Mouse (Mus musculus) intestine, embryonic 16.5 days (tissue): ENCODE results near the gene Trim2. TPM values are rescaled to one million over a fixed set of nuclear protein-coding genes. Genes with fewer than 3 reads are reported as not detected.

Experiments used
- ATAC-seq: fragments of 200-750 bp; cut with Nextera tagmentation; 2 replicates; pipeline ENCODE4 v1.8.0; 2017; ENCODE audit warnings: moderate TSS enrichment, moderate library complexity
- H3K27ac ChIP-seq: fragments of 300-500 bp; sonication (generic); 2 replicates; pipeline ENCODE4 v1.5.1; 2014; ENCODE audit warnings: mild to moderate bottlenecking, low read length
- H3K27me3 ChIP-seq: fragments of 300-500 bp; sonication (generic); replicated peaks from 2 replicates; pipeline ENCODE4 v1.6.1; 2014; ENCODE audit warnings: low read length, control low read depth, mixed read lengths; ENCODE audit not compliant: control insufficient read depth, insufficient read depth
- H3K36me3 ChIP-seq: fragments of 300-500 bp; sonication (generic); 2 replicates; pipeline ENCODE4 v1.6.1; 2014; ENCODE audit warnings: low read length, control low read depth; ENCODE audit not compliant: control insufficient read depth, insufficient read depth
- H3K4me1 ChIP-seq: fragments of 300-500 bp; sonication (generic); 2 replicates; pipeline ENCODE4 v1.6.1; 2014; ENCODE audit warnings: low read length, control low read depth, mixed read lengths; ENCODE audit not compliant: control insufficient read depth, insufficient read depth
- H3K4me2 ChIP-seq: fragments of 300-500 bp; sonication (generic); 2 replicates; pipeline ENCODE4 v1.6.1; 2014; ENCODE audit warnings: low read depth, low read length, control low read depth
- H3K4me3 ChIP-seq: fragments of 300-500 bp; sonication (generic); 2 replicates; pipeline ENCODE4 v1.5.1; 2014; ENCODE audit warnings: mild to moderate bottlenecking, low read length
- H3K9ac ChIP-seq: fragments of 300-500 bp; sonication (generic); 2 replicates; pipeline ENCODE4 v1.6.1; 2014; ENCODE audit warnings: low read depth, low read length
- H3K9me3 ChIP-seq: fragments of 300-500 bp; sonication (generic); 2 replicates; pipeline ENCODE4 v1.6.1; 2016; ENCODE audit warnings: low read length, control low read depth; ENCODE audit not compliant: control insufficient read depth
- WGBS: fragments of 180-500 bp; shearing (Covaris S2); extraction: QIAGEN DNeasy Blood & Tissue Kit; methylation state at CpG from one replicate; pipeline ENCODE4 v1.1.7; 2014; 5-methylcytosine and 5-hydroxymethylcytosine counted together
- polyA plus RNA-seq: library from polyadenylated mRNA; unstranded; fragments of >200 nt; fragmentation: Nextera tagmentation; extraction: Ambion mirVana; gene quantifications from 2 replicates; pipeline ENCODE4 v1.2.1, GENCODE M21; 2015

Gene Trim2
- polyA plus RNA-seq, 1 experiment from 2014 or later: 57.0 TPM

- no peaks in the 10 kb centered on the region for H3K9me3 ChIP-seq
- peak; percentile 72 for ATAC-seq
- peak overlapping the region; percentile 34; the same call in 1 of the 2 replicates for H3K9ac ChIP-seq
- H3K27ac ChIP-seq: 0 out of 2 replicates have a peak overlapping the region, but pooled peaks have one; percentile 23
- peaks cover 8% of the 10 kb centered on the region; the same call in 1 of the 2 replicates for H3K4me1 ChIP-seq
- H3K4me2 ChIP-seq: peak overlapping the region; percentile 70
- no peaks in the 10 kb centered on the region for H3K36me3 ChIP-seq
- H3K27me3 ChIP-seq: no peaks in the 10 kb centered on the region
- H3K4me3 ChIP-seq: peak overlapping the region; percentile 33
- 9% methylated on average over 28 of the region's 28 CpGs for WGBS
These were observed 38.3 kb upstream of the Trim2 start for GRCm38 (mm10) chr3:84344725-84345645.

- no peak overlapping the region for H3K4me3 ChIP-seq
- 90% methylated on average over 9 of the region's 9 CpGs for WGBS
- ATAC-seq: no peak
These were observed 36.4 kb upstream of the Trim2 start for GRCm38 (mm10) chr3:84343101-84343500.

GRCm38 (mm10) chr3:84341811-84342210, 35.1 kb upstream of the Trim2 start:
- WGBS: 75% methylated on average over 7 of the region's 7 CpGs
- no peak for ATAC-seq
- Histone ChIP-seq H3K4me2 (no peak overlapping the region), H3K9ac (no peak overlapping the region), H3K27ac (no peak overlapping the region), H3K4me1 (peaks cover 6% of the 10 kb centered on the region; the same call in 1 of the 2 replicates), H3K9me3 (no peaks in the 10 kb centered on the region), H3K36me3 (no peaks in the 10 kb centered on the region), H3K4me3 (no peak overlapping the region), H3K27me3 (no peaks in the 10 kb centered on the region)

More at GRCm38 (mm10) chr3:84343101-84343500, 36.4 kb upstream of the Trim2 start:
- no peaks in the 10 kb centered on the region for H3K36me3 ChIP-seq
- no peaks in the 10 kb centered on the region for H3K9me3 ChIP-seq
- peaks cover 8% of the 10 kb centered on the region; the same call in 1 of the 2 replicates for H3K4me1 ChIP-seq
- no peak overlapping the region for H3K27ac ChIP-seq
- H3K4me2 ChIP-seq: no peak overlapping the region
- H3K9ac ChIP-seq: no peak overlapping the region
- no peaks in the 10 kb centered on the region for H3K27me3 ChIP-seq

GRCm38 (mm10) chr3:84337585-84337984, 30.9 kb upstream of the Trim2 start:
- Histone ChIP-seq H3K4me1 (peaks cover 11% of the 10 kb centered on the region; the same call in 1 of the 2 replicates), H3K9ac (no peak overlapping the region), H3K36me3 (no peaks in the 10 kb centered on the region), H3K9me3 (no peaks in the 10 kb centered on the region), H3K4me3 (no peak overlapping the region), H3K4me2 (peak overlapping the region; percentile 20; the same call in 1 of the 2 replicates), H3K27ac (no peak overlapping the region), H3K27me3 (no peaks in the 10 kb centered on the region)
- ATAC-seq: peak; percentile 26; the same call in 1 of the 2 replicates
- 40% methylated on average over 10 of the region's 11 CpGs for WGBS

GRCm38 (mm10) chr3:84336342-84336741, 29.7 kb upstream of the Trim2 start:
- Histone ChIP-seq H3K9ac (no peak overlapping the region), H3K4me1 (peaks cover 11% of the 10 kb centered on the region; the same call in 1 of the 2 replicates), H3K36me3 (no peaks in the 10 kb centered on the region), H3K4me2 (no peak overlapping the region), H3K27me3 (no peaks in the 10 kb centered on the region), H3K27ac (no peak overlapping the region), H3K4me3 (no peak overlapping the region), H3K9me3 (no peaks in the 10 kb centered on the region)
- no peak for ATAC-seq
- 87% methylated on average over 12 of the region's 12 CpGs for WGBS

GRCm38 (mm10) chr3:84335421-84336073, 28.9 kb upstream of the Trim2 start:
- Histone ChIP-seq H3K9me3 (no peaks in the 10 kb centered on the region), H3K27me3 (no peaks in the 10 kb centered on the region), H3K9ac (no peak overlapping the region), H3K36me3 (no peaks in the 10 kb centered on the region), H3K27ac (no peak overlapping the region), H3K4me2 (no peak overlapping the region), H3K4me3 (no peak overlapping the region), H3K4me1 (peaks cover 11% of the 10 kb centered on the region; the same call in 1 of the 2 replicates)
- ATAC-seq: no peak
- 47% methylated on average over 8 of the region's 8 CpGs for WGBS

GRCm38 (mm10) chr3:84334771-84335420, 28.2 kb upstream of the Trim2 start:
- ATAC-seq: no peak
- 21% methylated on average over 20 of the region's 20 CpGs for WGBS
- H3K27ac ChIP-seq: 0 out of 2 replicates have a peak overlapping the region, but pooled peaks have one; percentile 16

GRCm38 (mm10) chr3:84333400-84334349, 27.0 kb upstream of the Trim2 start:
- H3K4me2 ChIP-seq: 0 out of 2 replicates have a peak overlapping the region, but pooled peaks have one; percentile 4

More at GRCm38 (mm10) chr3:84334771-84335420, 28.2 kb upstream of the Trim2 start:
- H3K4me1 ChIP-seq: peaks cover 11% of the 10 kb centered on the region; the same call in 1 of the 2 replicates
- H3K4me2 ChIP-seq: peak overlapping the region; percentile 35
- no peaks in the 10 kb centered on the region for H3K36me3 ChIP-seq
- H3K27me3 ChIP-seq: no peaks in the 10 kb centered on the region
- H3K9ac ChIP-seq: no peak overlapping the region
- no peaks in the 10 kb centered on the region for H3K9me3 ChIP-seq
- no peak overlapping the region for H3K4me3 ChIP-seq

More at GRCm38 (mm10) chr3:84333400-84334349, 27.0 kb upstream of the Trim2 start:
- peak; percentile 66 for ATAC-seq
- Histone ChIP-seq H3K36me3 (no peaks in the 10 kb centered on the region), H3K9ac (peak overlapping the region; percentile 11; the same call in 1 of the 2 replicates), H3K27ac (peak overlapping the region; percentile 79), H3K4me1 (peaks cover 11% of the 10 kb centered on the region; the same call in 1 of the 2 replicates), H3K9me3 (no peaks in the 10 kb centered on the region), H3K4me3 (no peak overlapping the region), H3K27me3 (no peaks in the 10 kb centered on the region)
- 45% methylated on average over 22 of the region's 22 CpGs for WGBS
